Mouse (Mus musculus): ENCODE measurements around the gene Aqr. TPM values are rescaled to one million over a fixed set of nuclear protein-coding genes. Genes with fewer than 3 reads are reported as not detected.

Aqr gene
- 10 to 100 TPM; 26.7 to 29.9 TPM for total RNA-seq (2023)

DNA sequence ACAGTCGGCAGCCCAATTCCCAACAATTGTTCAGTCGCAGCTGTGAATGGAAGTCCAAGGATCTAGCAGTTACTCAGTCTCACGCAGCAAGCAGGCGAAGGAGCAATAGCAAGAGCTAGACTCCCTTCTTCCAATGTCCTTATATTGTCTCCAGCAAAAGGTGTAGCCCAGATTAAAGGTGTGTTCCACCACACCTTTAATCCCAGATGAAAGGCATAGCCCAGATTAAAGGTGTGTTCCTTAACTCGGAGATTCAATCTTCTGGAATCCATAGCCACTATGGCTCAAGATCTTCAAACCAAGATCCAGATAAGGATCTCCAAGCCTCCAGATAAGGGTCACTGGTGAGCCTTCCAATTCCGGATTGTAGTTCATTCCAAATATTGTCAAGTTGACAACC is at the start of gene Aqr:
Gene Aqr, minus strand, starts transcription at position 101 of the 400 bp plus-strand sequence.

GRCm38 (mm10) chr2:114200932-114201559 is 14.2 kb upstream of the Aqr start, which contains the start of gene Zfp770:
Gene Zfp770 (minus strand): TSS chr2:114201469.

DNA sequence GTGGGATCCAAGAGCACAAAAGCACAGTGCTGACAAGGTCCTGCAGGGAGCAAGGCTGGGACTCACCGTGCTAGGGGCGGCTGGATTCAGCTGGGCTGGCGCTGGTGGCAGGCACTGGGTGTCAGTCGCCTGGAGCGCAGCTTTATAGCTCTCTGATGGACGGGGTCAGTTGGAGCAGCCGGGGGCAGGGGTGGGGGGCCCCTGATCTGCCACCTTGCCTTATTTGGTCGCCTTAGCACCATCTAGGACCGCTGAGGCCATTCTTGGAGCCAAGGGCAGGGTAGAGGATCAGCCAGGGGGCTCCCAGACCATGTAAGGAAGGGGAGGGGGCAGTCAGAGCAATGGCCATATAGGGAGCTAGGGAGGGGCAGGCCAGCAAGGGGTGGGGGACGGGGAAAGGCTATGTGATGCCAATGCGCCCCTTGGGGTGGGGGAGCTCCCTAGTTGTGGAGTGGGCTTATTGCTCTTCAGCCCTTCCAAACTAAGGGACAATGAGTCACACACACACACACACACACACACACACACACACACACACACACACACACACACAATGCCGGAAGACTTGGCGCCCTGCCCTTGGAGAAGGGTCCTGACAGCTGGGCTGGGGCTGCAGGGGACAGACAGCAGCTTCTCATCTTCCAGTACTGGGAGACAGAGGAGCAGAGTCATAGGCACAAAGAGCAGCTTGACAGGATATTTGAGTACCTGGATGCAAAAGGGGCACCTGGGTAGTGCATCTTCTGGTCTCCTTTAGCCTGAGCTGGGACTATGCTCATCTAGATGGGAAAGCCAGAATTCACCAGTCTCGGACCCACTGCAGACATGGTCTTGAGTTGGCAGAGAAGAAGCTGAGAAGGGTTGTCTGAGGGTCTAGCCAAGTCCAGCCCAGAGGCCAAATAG is 133.9 kb downstream of the Aqr start, which contains the start of gene Actc1:
Gene Actc1, minus strand, starts transcription at position 853 of the 903 bp plus-strand sequence.

Other genes starting within 250 kb of the Aqr start
- gene Gjd2, start 173.4 kb downstream of the Aqr start, total RNA-seq (2023), result not detected
- not detected for gene Actc1, start 133.5 kb downstream of the Aqr start, total RNA-seq (2023)
- 1 to 10 TPM; 2.3 to 3.0 TPM for gene Zfp770, start 14.4 kb upstream of the Aqr start, total RNA-seq (2023)

All from neutrophil, adult 59 days (primary cell).